Mouse (Mus musculus): ENCODE measurements at regions not wholly inside any gene's neighbourhood (a gene's known extent, or its start where the extent isn't known, plus 50 kb on each side); places are given as distances from the start of the nearest gene placed in this dataset.

DNA sequence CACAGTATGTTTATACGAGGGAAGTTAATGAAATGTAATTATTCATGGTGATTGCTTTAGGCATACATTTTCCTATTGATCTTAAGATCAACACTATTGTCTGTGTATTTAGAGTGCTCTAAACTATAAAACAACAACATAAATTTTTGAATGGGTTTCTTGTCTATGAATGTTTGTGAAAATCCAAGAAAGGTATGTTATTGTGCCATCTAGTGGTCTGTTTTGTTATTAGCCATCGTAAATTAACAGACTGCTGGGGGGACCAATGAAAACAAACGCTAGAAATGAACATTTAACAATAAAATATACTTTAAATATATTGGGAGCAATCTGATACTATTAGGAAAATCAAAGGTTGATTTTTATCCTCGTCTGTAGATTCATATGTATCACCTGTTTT, 93.5 kb upstream of the P3h2 start:
- no peaks in the 10 kb centered on the region for H3K4me1 ChIP-seq (ENCODE audit: control insufficient read depth in 1 of 2, insufficient read depth in 2 of 2)
- H3K9me3 ChIP-seq (replicated peaks; ENCODE audit: low read length) = no peaks in the 10 kb centered on the region
- H3K27me3 ChIP-seq (replicated peaks) = no peaks in the 10 kb centered on the region
- H3K4me3 ChIP-seq (replicated peaks in 1 of 3; ENCODE audit: low read depth in 2 of 3, low read length in 2 of 3, poor library complexity in 1 of 3) = no peak overlapping the region
- H3K4me2 ChIP-seq (ENCODE audit: insufficient read depth, low read depth, poor library complexity, severe bottlenecking) = no peak overlapping the region
- no peak for TF ChIP-seq ZNF384 (IDR thresholded peaks at IDR 0.05; ENCODE audit: low read depth, low read length)
- no peak for TF ChIP-seq HCFC1 (IDR thresholded peaks at IDR 0.05; ENCODE audit: low read depth, low read length)
- no peak for TF ChIP-seq POLR2A (IDR thresholded peaks at IDR 0.05; ENCODE audit: low read depth, low read length)
- TF ChIP-seq E2F4 (IDR thresholded peaks at IDR 0.05; ENCODE audit: insufficient replicate concordance, low read depth, low read length) = no peak
- TF ChIP-seq RAD21 (IDR thresholded peaks at IDR 0.05; ENCODE audit: low read depth, low read length) = peak; percentile 91
- no peak for TF ChIP-seq ETS1 (conservative IDR thresholded peaks at IDR 0.05; ENCODE audit: low read depth, low read length)
- no peak for TF ChIP-seq ZKSCAN1 (IDR thresholded peaks at IDR 0.05; ENCODE audit: borderline replicate concordance, low read depth, low read length)
- TF ChIP-seq POLR2AphosphoS2 (IDR thresholded peaks at IDR 0.05; ENCODE audit: low read depth, low read length) = no peak
- TF ChIP-seq ELF1 (IDR thresholded peaks at IDR 0.05; ENCODE audit: low read depth, low read length) = no peak
- TF ChIP-seq MAZ (IDR thresholded peaks at IDR 0.05; ENCODE audit: low read depth, low read length) = no peak
- TF ChIP-seq CTCF (conservative IDR thresholded peaks at IDR 0.05 in 1 of 2, IDR thresholded peaks at IDR 0.05 in 1 of 2; ENCODE audit: low read depth in 2 of 2, low read length in 2 of 2) = peak; percentile 4 to 89; a peak in 2 of 4 replicates
- peak; percentile 83 for TF ChIP-seq SMC3 (IDR thresholded peaks at IDR 0.05; ENCODE audit: low read depth, low read length)
- no peak for TF ChIP-seq NELFE (IDR thresholded peaks at IDR 0.05; ENCODE audit: low read depth, low read length)
- no peak for TF ChIP-seq JUND (conservative IDR thresholded peaks at IDR 0.05; ENCODE audit: low read depth, low read length)
- no peak for TF ChIP-seq KAT2A (IDR thresholded peaks at IDR 0.05; ENCODE audit: insufficient replicate concordance, low read length)
- TF ChIP-seq ZC3H11A (IDR thresholded peaks at IDR 0.05; ENCODE audit: low read depth, low read length) = peak; percentile 73
- peak; percentile 51 for DNase-seq (ENCODE audit: extremely low read depth)
- H3K9ac ChIP-seq (ENCODE audit: insufficient read depth, low read depth) = no peak overlapping the region
- H3K79me2 ChIP-seq (replicated peaks; ENCODE audit: control insufficient read depth, extremely low read depth, insufficient read depth, poor library complexity, severe bottlenecking) = no peaks in the 10 kb centered on the region
- dilution Hi-C loops (cut with MboI; ENCODE audit: extremely low pct_ligation_motif_present, extremely low pct_unique_long_range_greater_than_20kb, low sequenced_read_pairs) = no loop called here
- in situ Hi-C loops (cut with MboI; ENCODE audit: low pct_ligation_motif_present, low pct_unique_long_range_greater_than_20kb, low sequenced_read_pairs) = loop anchor here (25.0 kb wide), 1 partner anchor 812 kb away; no protein-coding TSS in a partner anchor
- H3K27ac ChIP-seq (ENCODE audit: insufficient read depth, low read depth) = no peak overlapping the region
- H3K36me3 ChIP-seq (replicated peaks in 1 of 2; ENCODE audit: control insufficient read depth in 1 of 2, insufficient read depth in 1 of 2, low read length in 1 of 2) = no peaks in the 10 kb centered on the region

DNA sequence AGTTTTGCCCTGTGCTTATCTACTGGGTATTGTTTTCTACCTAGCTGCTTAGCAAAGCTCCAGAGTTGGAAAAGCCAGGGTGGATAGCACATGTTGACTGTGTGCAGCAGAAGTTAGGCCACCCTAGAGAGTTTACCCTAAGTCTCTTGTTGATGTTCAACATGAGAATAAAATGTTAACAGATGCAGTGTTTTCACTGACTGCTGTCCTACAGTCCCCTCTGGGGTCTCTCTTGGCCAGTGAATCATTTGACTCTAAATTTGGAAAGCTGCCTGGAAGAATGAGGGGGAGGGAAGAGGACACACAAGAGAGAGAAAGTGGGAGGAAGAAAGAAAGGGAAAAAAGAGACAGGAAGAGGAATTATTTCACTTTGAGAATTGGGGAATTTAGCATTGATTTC, 90.8 kb upstream of the P3h2 start:
- in situ Hi-C loops (cut with MboI; ENCODE audit: low pct_ligation_motif_present, low pct_unique_long_range_greater_than_20kb, low sequenced_read_pairs) = loop anchor here (25.0 kb wide), 1 partner anchor 809 kb away; no protein-coding TSS in a partner anchor
- Histone ChIP-seq H3K27ac (ENCODE audit: insufficient read depth, low read depth) (no peak overlapping the region), H3K27me3 (replicated peaks) (no peaks in the 10 kb centered on the region), H3K36me3 (replicated peaks in 1 of 2; ENCODE audit: control insufficient read depth in 1 of 2, insufficient read depth in 1 of 2, low read length in 1 of 2) (no peaks in the 10 kb centered on the region), H3K9ac (ENCODE audit: insufficient read depth, low read depth) (no peak overlapping the region), H3K4me1 (ENCODE audit: control insufficient read depth in 1 of 2, insufficient read depth in 2 of 2) (no peaks in the 10 kb centered on the region), H3K79me2 (replicated peaks; ENCODE audit: control insufficient read depth, extremely low read depth, insufficient read depth, poor library complexity, severe bottlenecking) (no peaks in the 10 kb centered on the region), H3K9me3 (replicated peaks; ENCODE audit: low read length) (no peaks in the 10 kb centered on the region), H3K4me3 (replicated peaks in 1 of 3; ENCODE audit: low read depth in 2 of 3, low read length in 2 of 3, poor library complexity in 1 of 3) (no peak overlapping the region), H3K4me2 (ENCODE audit: insufficient read depth, low read depth, poor library complexity, severe bottlenecking) (no peak overlapping the region)
- DNase-seq (ENCODE audit: extremely low read depth) = no peak
- dilution Hi-C loops (cut with MboI; ENCODE audit: extremely low pct_ligation_motif_present, extremely low pct_unique_long_range_greater_than_20kb, low sequenced_read_pairs) = no loop called here
- no peak for TF ChIP-seq MXI1 (IDR thresholded peaks at IDR 0.05; ENCODE audit: low read depth, low read length)
- no peak for TF ChIP-seq E2F4 (IDR thresholded peaks at IDR 0.05; ENCODE audit: insufficient replicate concordance, low read depth, low read length)
- no peak for TF ChIP-seq ELF1 (IDR thresholded peaks at IDR 0.05; ENCODE audit: low read depth, low read length)
- no peak for TF ChIP-seq TBP (conservative IDR thresholded peaks at IDR 0.05; ENCODE audit: low read depth, low read length)
- no peak for TF ChIP-seq USF2 (conservative IDR thresholded peaks at IDR 0.05; ENCODE audit: low read depth, low read length)
- TF ChIP-seq JUND (conservative IDR thresholded peaks at IDR 0.05; ENCODE audit: low read depth, low read length) = no peak
- TF ChIP-seq GABPA (IDR thresholded peaks at IDR 0.05; ENCODE audit: insufficient replicate concordance, low read depth, low read length) = no peak
- TF ChIP-seq ZC3H11A (IDR thresholded peaks at IDR 0.05; ENCODE audit: low read depth, low read length) = no peak
- TF ChIP-seq TCF12 (IDR thresholded peaks at IDR 0.05; ENCODE audit: low read depth, low read length) = no peak
- no peak for TF ChIP-seq BHLHE40 (IDR thresholded peaks at IDR 0.05; ENCODE audit: low read depth, low read length)
- no peak for TF ChIP-seq ZMIZ1 (IDR thresholded peaks at IDR 0.05; ENCODE audit: low read depth, low read length)
- TF ChIP-seq POLR2A (IDR thresholded peaks at IDR 0.05; ENCODE audit: low read depth, low read length) = no peak
- no peak for TF ChIP-seq RAD21 (IDR thresholded peaks at IDR 0.05; ENCODE audit: low read depth, low read length)
- TF ChIP-seq IRF4 (IDR thresholded peaks at IDR 0.05; ENCODE audit: low read depth, low read length) = no peak
- TF ChIP-seq MEF2A (IDR thresholded peaks at IDR 0.05; ENCODE audit: borderline replicate concordance, low read depth, low read length) = no peak
- no peak for TF ChIP-seq CTCF (conservative IDR thresholded peaks at IDR 0.05 in 1 of 2, IDR thresholded peaks at IDR 0.05 in 1 of 2; ENCODE audit: low read depth in 2 of 2, low read length in 2 of 2)
- TF ChIP-seq MAX (IDR thresholded peaks at IDR 0.05; ENCODE audit: low read length) = no peak
- TF ChIP-seq MAFK (IDR thresholded peaks at IDR 0.05; ENCODE audit: insufficient replicate concordance, low read length) = no peak
- no peak for TF ChIP-seq HCFC1 (IDR thresholded peaks at IDR 0.05; ENCODE audit: low read depth, low read length)

Data from CH12.LX (cell line).